8 mouse cellular contexts compared by ENCODE assay signal in the genomic region with DNA sequence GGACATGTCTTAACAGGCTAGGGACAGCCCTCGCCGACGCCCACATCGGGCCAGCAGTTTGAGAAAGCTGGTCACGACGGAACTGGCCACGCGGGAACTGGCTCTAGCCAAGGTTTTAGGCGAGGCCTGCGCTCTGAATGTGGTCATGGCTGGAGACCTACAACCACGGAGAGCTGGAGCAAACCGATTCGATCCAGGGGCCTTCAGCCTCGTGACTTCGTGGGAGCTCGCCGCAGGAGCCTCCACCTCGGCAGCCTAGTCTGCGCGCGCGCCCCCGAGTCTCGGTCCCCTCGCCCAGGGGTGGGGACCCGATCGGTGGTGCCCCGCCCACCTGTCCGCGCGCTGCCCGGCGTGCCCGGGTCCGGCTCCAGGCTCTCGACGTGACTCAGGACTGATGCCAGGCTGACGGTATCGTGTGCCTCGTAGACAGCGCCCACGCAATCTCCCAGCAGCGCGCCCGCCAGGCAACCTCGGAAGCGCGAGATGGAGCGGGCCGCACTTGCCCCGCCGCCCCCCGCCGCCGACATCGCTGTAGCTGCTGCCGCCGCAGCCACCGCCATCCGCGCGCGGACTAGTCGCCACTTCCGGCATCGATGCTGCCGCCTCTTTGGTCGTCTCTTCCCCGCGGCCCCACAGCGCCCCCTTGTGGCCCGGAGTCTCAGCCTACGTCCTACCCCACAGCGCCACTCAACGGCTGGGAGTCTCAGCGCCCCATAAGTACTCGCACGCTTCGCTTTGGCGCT. TPM values are rescaled to one million over a fixed set of nuclear protein-coding genes. Genes with fewer than 3 reads are reported as not detected.
DNase-seq lines count a peak whose midpoint lies in the region; ATAC-seq lines count a peak whose summit lies in the region.

A gene (minus strand): TSS at position 593 of the 743 bp plus-strand sequence.

- DNase-seq in ZHBTc4 (ENCODE audit: low read depth, low spot score) = peak; percentile 99
- DNase-seq in gastrocnemius, adult 8-10 months (ENCODE audit: low spot score in 2 of 2) = peak; percentile 96 to 97
- DNase-seq in hindlimb bud, embryonic 11.5 days (ENCODE audit: extremely low spot score, low read depth, low spot score) = peak; percentile 86
- peak; percentile 92 to 100 for DNase-seq in left cerebral cortex, adult 8-10 months (ENCODE audit: low spot score in 2 of 2)
- DNase-seq in right cerebral cortex, postnatal 10 days (ENCODE audit: low spot score in 2 of 2) = peak; percentile 97 to 99
- DNase-seq in urinary bladder, postnatal 25 days (ENCODE audit: low spot score) = peak; percentile 100

- peaks cover 37% of the 10 kb centered on the region for H3K36me3 ChIP-seq in megakaryocyte, embryonic 14.5 days (replicated peaks; ENCODE audit: low read length)

- H3K9me3 ChIP-seq in megakaryocyte, embryonic 14.5 days = no peaks in the 10 kb centered on the region

- ATAC-seq in common myeloid progenitor, adult 5-6 weeks (replicated peaks; ENCODE audit: low read depth, poor library complexity, severe bottlenecking) = peak; percentile 94

- peaks cover 44% of the 10 kb centered on the region for H3K4me1 ChIP-seq in megakaryocyte, embryonic 14.5 days

- peaks cover 23% of the 10 kb centered on the region for H3K27me3 ChIP-seq in megakaryocyte, embryonic 14.5 days (replicated peaks)

- H3K4me3 ChIP-seq in megakaryocyte, embryonic 14.5 days (replicated peaks) = peak within 1 kb of the TSS; percentile 99

RNA-seq across cellular contexts. Expression of the gene that starts here (rescaled TPM):
- 26.0 and 28.7 TPM in 2 replicates for total RNA-seq in common myeloid progenitor, adult 5-6 weeks (2017)
- total RNA-seq in gastrocnemius, adult 8-10 months (2022) = 1 to 10 TPM; 8.1 to 9.5 (median 9.0) TPM
- 10 to 100 TPM; 26.9 to 32.0 (median 31.2) TPM for total RNA-seq in left cerebral cortex, adult 8-10 months (2022)
- 28.0 and 35.0 TPM in 2 replicates for polyA plus RNA-seq in megakaryocyte, embryonic 14.5 days (2012; ENCODE audit: insufficient read depth, low replicate concordance)

Comparison
In these comparisons a context has a peak if more than half of its experiments do, and no peak if none do; other contexts are left out.
1. Peak in every context shown above with its lines: DNase-seq, ATAC-seq and H3K4me3 ChIP-seq.